Mouse (Mus musculus) liver, postnatal 0 days (tissue): ENCODE data around the gene Ggt1. TPM values are rescaled to one million over a fixed set of nuclear protein-coding genes. Genes with fewer than 3 reads are reported as not detected.

Source experiments
- ATAC-seq: fragments of 200-750 bp; cut with Nextera tagmentation; 2 replicates; pipeline ENCODE4 v1.8.0; 2017; ENCODE audit warnings: mild to moderate bottlenecking, moderate library complexity
- DNase-seq: peaks from one replicate; pipeline ENCODE4 v3.0.0-alpha.2; 2016
- H3K27ac ChIP-seq: fragments of 300-500 bp; sonication (generic); 2 replicates; pipeline ENCODE4 v1.5.1; 2014; ENCODE audit warnings: antibody characterized with exemption, moderate library complexity, mild to moderate bottlenecking, low read depth
- H3K27me3 ChIP-seq: fragments of 300-500 bp; sonication (generic); 2 replicates; pipeline ENCODE4 v1.6.1; 2014; ENCODE audit warnings: low read length, control low read depth, mixed read lengths; ENCODE audit not compliant: insufficient read depth
- H3K36me3 ChIP-seq: fragments of 300-500 bp; sonication (generic); replicated peaks from 2 replicates; pipeline ENCODE4 v1.6.1; 2014; ENCODE audit warnings: mild to moderate bottlenecking, control low read depth, low read length, moderate library complexity, mixed read lengths; ENCODE audit not compliant: insufficient read depth
- H3K4me1 ChIP-seq: fragments of 300-500 bp; sonication (generic); 2 replicates; pipeline ENCODE4 v1.6.1; 2014; ENCODE audit warnings: antibody characterized with exemption, mild to moderate bottlenecking, control low read depth; ENCODE audit not compliant: insufficient read depth
- H3K4me2 ChIP-seq: fragments of 300-500 bp; sonication (generic); 2 replicates; pipeline ENCODE4 v1.6.1; 2014; ENCODE audit warnings: low read depth, mild to moderate bottlenecking, low read length, moderate library complexity, mixed read lengths
- H3K4me3 ChIP-seq: fragments of 300-500 bp; sonication (generic); 2 replicates; pipeline ENCODE4 v1.5.1; 2014; ENCODE audit warnings: low read depth, low read length
- H3K9ac ChIP-seq: fragments of 300-500 bp; sonication (generic); replicated peaks from 2 replicates; pipeline ENCODE4 v1.6.1; 2014; ENCODE audit warnings: mild to moderate bottlenecking, moderate library complexity
- H3K9me3 ChIP-seq: fragments of 300-500 bp; sonication (generic); 2 replicates; pipeline ENCODE4 v1.6.1; 2016; ENCODE audit warnings: mild to moderate bottlenecking, control low read depth, low read length, mixed read lengths
- CTCF ChIP-seq: sonication (generic); IDR thresholded peaks from 2 replicates; pipeline ENCODE4 v1.5.1; 2016; ENCODE audit warnings: antibody characterized with exemption, low read depth
- EP300 ChIP-seq: IDR thresholded peaks from 2 replicates; pipeline ENCODE4 v1.6.1; 2016; ENCODE audit warnings: antibody characterized with exemption, low read depth, mild to moderate bottlenecking
- WGBS: fragments of 180-500 bp; shearing (Covaris S2); extraction: QIAGEN DNeasy Blood & Tissue Kit; methylation state at CpG from one replicate; pipeline ENCODE4 v1.1.7; 2014; ENCODE audit not compliant: insufficient replicate concordance; 5-methylcytosine and 5-hydroxymethylcytosine counted together
- polyA plus RNA-seq: library from polyadenylated mRNA; unstranded; fragments of >200 nt; fragmentation: Nextera tagmentation; extraction: Ambion mirVana; gene quantifications from 2 replicates; pipeline ENCODE4 v1.2.1, GENCODE M21; 2015

Ggt1 gene
- polyA plus RNA-seq, 1 experiment from 2014 or later: 27.4 TPM

DNA sequence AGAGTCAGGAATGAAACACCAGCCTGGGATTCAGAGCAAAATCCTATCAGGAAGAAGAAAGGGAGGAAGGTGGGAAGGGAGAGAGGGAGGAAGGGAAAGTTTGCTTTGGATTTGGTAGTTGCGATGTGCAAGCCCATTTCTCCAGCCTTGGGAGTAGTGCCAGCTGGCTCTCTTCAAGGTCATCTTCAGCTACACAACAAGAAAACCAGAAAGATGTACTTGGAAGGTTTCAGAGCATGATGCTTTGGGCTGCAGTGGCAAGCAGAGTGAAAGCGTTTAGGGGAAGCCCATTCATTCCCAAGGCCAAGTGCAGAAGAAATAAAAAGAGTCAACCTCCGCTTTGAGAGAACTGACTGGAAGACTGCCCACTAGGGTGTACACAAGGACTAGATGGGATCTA lies 66.1 kb downstream of the Ggt1 start:
- Histone ChIP-seq H3K9ac (no peak overlapping the region), H3K4me2 (no peak overlapping the region), H3K27me3 (no peaks in the 10 kb centered on the region), H3K4me3 (no peak overlapping the region), H3K4me1 (no peaks in the 10 kb centered on the region), H3K27ac (no peak overlapping the region), H3K36me3 (no peaks in the 10 kb centered on the region), H3K9me3 (peaks cover 3% of the 10 kb centered on the region; the same call in 1 of the 2 replicates)
- TF ChIP-seq EP300 (no peak), CTCF (no peak)
- DNase-seq: no peak
- 76% methylated on average over 3 of the region's 3 CpGs for WGBS
- ATAC-seq: no peak

DNA sequence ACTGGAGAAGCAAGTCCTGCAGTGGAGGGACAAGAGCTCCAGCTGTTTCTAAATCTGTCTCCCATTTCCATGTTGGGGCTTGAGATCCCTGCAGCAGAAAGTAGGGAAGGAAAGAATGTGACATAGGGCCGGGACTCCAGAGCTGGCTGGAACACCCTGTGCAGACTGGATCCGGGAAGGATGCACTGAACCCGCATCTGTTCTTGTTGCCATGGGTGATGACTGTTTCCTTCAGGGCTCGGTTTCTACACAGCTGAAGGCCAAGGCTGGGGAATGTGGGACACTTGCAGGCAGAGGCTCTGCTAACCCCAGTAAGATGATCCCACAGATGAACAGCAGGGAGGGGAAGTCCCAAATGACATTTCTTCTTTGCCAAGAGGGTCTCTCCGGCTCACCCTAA lies 71.2 kb downstream of the Ggt1 start:
- no peak overlapping the region for H3K4me3 ChIP-seq
- no peak overlapping the region for H3K4me2 ChIP-seq
- no peaks in the 10 kb centered on the region for H3K4me1 ChIP-seq
- ATAC-seq (peak; percentile 49), DNase-seq (peak; percentile 15)
- no peak overlapping the region for H3K9ac ChIP-seq
- H3K27ac ChIP-seq: 0 out of 2 replicates have a peak overlapping the region, but pooled peaks have one; percentile 22
- WGBS: 56% methylated on average over 5 of the region's 5 CpGs
- no peaks in the 10 kb centered on the region for H3K36me3 ChIP-seq
- peaks cover 3% of the 10 kb centered on the region; the same call in 1 of the 2 replicates for H3K9me3 ChIP-seq
- H3K27me3 ChIP-seq: no peaks in the 10 kb centered on the region
- TF ChIP-seq CTCF: no peak
- TF ChIP-seq EP300: no peak

GRCm38 (mm10) chr10:75633048-75633447 lies 71.6 kb downstream of the Ggt1 start:
- Histone ChIP-seq H3K36me3 (no peaks in the 10 kb centered on the region), H3K27ac (0 out of 2 replicates have a peak overlapping the region, but pooled peaks have one; percentile 22), H3K4me3 (no peak overlapping the region), H3K4me2 (no peak overlapping the region), H3K9me3 (peaks cover 3% of the 10 kb centered on the region; the same call in 1 of the 2 replicates), H3K9ac (no peak overlapping the region), H3K27me3 (no peaks in the 10 kb centered on the region), H3K4me1 (no peaks in the 10 kb centered on the region)
- TF ChIP-seq CTCF: no peak
- TF ChIP-seq EP300: no peak
- DNase-seq: peak; percentile 20
- peak; percentile 51 for ATAC-seq
- 77% methylated on average over 5 of the region's 5 CpGs for WGBS

DNA sequence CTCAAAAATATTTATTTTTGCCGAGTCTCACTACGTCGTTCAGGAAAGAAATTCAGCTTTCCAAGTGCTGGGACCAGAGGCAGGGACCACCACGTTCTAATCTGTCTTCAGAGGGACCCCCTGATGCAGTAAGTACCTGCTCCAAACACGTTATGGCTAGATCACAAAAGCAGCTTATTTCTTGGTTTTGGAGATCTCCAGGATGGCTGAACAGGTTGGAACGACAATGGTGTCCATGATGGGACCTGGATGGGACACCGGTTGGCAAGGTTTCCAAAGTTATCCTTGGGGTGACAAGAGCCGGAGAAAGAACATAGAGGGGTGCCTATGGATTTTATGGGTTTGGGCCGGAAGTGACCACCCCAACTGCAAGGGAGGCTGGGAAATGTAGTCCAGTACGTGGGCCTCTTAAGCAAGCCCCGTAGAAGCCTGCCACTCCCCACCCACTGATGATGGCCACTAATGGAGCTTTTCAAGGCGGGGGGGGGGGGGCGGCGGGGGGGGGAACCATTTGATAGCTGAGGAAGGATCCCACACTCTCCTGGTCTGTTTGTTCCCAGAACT lies 72.3 kb downstream of the Ggt1 start:
- no peaks in the 10 kb centered on the region for H3K4me1 ChIP-seq
- peaks cover 3% of the 10 kb centered on the region; the same call in 1 of the 2 replicates for H3K9me3 ChIP-seq
- H3K4me2 ChIP-seq: no peak overlapping the region
- no peaks in the 10 kb centered on the region for H3K27me3 ChIP-seq
- no peak overlapping the region for H3K4me3 ChIP-seq
- WGBS: 70% methylated on average over 14 of the region's 14 CpGs
- H3K9ac ChIP-seq: no peak overlapping the region
- no peak overlapping the region for H3K27ac ChIP-seq
- DNase-seq (no peak), ATAC-seq (no peak)
- H3K36me3 ChIP-seq: no peaks in the 10 kb centered on the region
- no peak for TF ChIP-seq EP300

GRCm38 (mm10) chr10:75634610-75635009 lies 73.2 kb downstream of the Ggt1 start:
- H3K9me3 ChIP-seq: no peaks in the 10 kb centered on the region
- H3K36me3 ChIP-seq: no peaks in the 10 kb centered on the region
- no peaks in the 10 kb centered on the region for H3K4me1 ChIP-seq
- no peak overlapping the region for H3K27ac ChIP-seq
- no peak overlapping the region for H3K4me3 ChIP-seq
- WGBS: 83% methylated on average over 8 of the region's 8 CpGs
- no peak overlapping the region for H3K4me2 ChIP-seq
- DNase-seq: no peak
- no peak overlapping the region for H3K9ac ChIP-seq
- H3K27me3 ChIP-seq: no peaks in the 10 kb centered on the region
- ATAC-seq: no peak
- TF ChIP-seq CTCF (no peak), EP300 (no peak)

DNA sequence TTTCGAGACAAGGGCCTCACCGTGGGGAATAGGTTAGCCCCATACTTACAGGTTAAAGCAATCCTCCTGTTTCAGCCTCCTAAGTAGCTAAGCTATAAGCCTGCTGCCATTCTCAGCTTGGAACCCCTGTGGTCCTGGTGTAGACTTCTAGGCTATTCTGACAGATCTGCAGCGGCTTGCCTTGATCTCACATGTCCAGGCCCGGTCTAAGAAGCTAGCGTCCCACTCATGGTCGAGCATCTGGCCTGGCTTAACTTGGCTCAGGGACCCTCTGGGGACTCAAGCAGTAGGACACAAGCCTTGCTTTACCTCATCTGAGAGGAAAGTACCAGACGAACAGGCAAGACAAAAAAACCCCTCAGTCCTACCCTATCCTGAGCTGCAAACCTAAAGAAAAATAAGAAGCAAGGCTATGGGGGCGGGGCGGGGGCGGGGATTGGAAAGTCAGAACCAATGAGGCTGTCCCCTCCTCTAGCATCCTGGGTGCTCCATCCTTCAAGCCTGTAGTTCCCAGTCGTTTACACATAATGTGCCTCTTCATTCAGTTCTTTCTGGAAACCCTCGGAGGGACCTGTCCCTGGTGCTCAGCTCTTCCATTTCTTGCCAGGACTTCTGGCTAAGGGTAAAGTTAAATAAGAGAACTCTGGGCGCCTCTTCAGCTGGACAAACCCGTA lies 73.8 kb downstream of the Ggt1 start:
- H3K4me1 ChIP-seq: no peaks in the 10 kb centered on the region
- H3K4me3 ChIP-seq: no peak overlapping the region
- no peaks in the 10 kb centered on the region for H3K9me3 ChIP-seq
- 68% methylated on average over 14 of the region's 14 CpGs for WGBS
- H3K36me3 ChIP-seq: no peaks in the 10 kb centered on the region
- H3K4me2 ChIP-seq: no peak overlapping the region
- TF ChIP-seq CTCF (no peak), EP300 (no peak)
- no peak for DNase-seq
- no peaks in the 10 kb centered on the region for H3K27me3 ChIP-seq
- ATAC-seq: no peak
- no peak overlapping the region for H3K27ac ChIP-seq
- H3K9ac ChIP-seq: no peak overlapping the region
